Mouse (Mus musculus) midbrain, postnatal 0 days (tissue): ENCODE measurements around the gene Taf12. TPM values are rescaled to one million over a fixed set of nuclear protein-coding genes. Genes with fewer than 3 reads are reported as not detected.
"Not testable (repeated sequence)": the region's sequence is repeated elsewhere in the genome, so short reads cannot be mapped to it uniquely, and the experiment has no call there.

Experiments
- ATAC-seq: fragments of 200-750 bp; cut with Nextera tagmentation; 2 replicates; pipeline ENCODE4 v1.8.0; 2017; ENCODE audit warnings: moderate number of reproducible peaks, mild to moderate bottlenecking, moderate TSS enrichment, moderate library complexity; ENCODE audit not compliant: low FRiP score
- DNase-seq: peaks from one replicate; pipeline ENCODE4 v3.0.0-alpha.2; 2015; ENCODE audit warnings: low spot score
- H3K27ac ChIP-seq: fragments of 300-500 bp; sonication (generic); 2 replicates; pipeline ENCODE4 v1.5.1; 2014; ENCODE audit warnings: low read depth, mild to moderate bottlenecking, low read length, mixed read lengths
- H3K27me3 ChIP-seq: fragments of 300-500 bp; sonication (generic); 2 replicates; pipeline ENCODE4 v1.6.1; 2014; ENCODE audit warnings: low read length, control low read depth, mixed read lengths; ENCODE audit not compliant: insufficient read depth
- H3K36me3 ChIP-seq: fragments of 300-500 bp; sonication (generic); 2 replicates; pipeline ENCODE4 v1.6.1; 2014; ENCODE audit warnings: low read length, control low read depth, mixed read lengths; ENCODE audit not compliant: insufficient read depth
- H3K4me1 ChIP-seq: fragments of 300-500 bp; sonication (generic); 2 replicates; pipeline ENCODE4 v1.6.1; 2014; ENCODE audit warnings: mild to moderate bottlenecking, control low read depth, antibody characterized with exemption, low read length, mixed read lengths; ENCODE audit not compliant: insufficient read depth
- H3K4me2 ChIP-seq: fragments of 300-500 bp; sonication (generic); 2 replicates; pipeline ENCODE4 v1.6.1; 2014; ENCODE audit warnings: low read depth, mild to moderate bottlenecking, low read length, mixed read lengths; ENCODE audit not compliant: poor library complexity, severe bottlenecking
- H3K4me3 ChIP-seq: fragments of 300-500 bp; sonication (generic); 2 replicates; pipeline ENCODE4 v1.5.1; 2014; ENCODE audit warnings: low read depth, mild to moderate bottlenecking, low read length, moderate library complexity
- H3K9ac ChIP-seq: fragments of 300-500 bp; sonication (generic); replicated peaks from 2 replicates; pipeline ENCODE4 v1.6.1; 2014; ENCODE audit warnings: mild to moderate bottlenecking, low read length, moderate library complexity, mixed read lengths; ENCODE audit not compliant: poor library complexity, severe bottlenecking
- H3K9me3 ChIP-seq: fragments of 300-500 bp; sonication (generic); 2 replicates; pipeline ENCODE4 v1.6.1; 2016; ENCODE audit warnings: low read length, control low read depth
- CTCF ChIP-seq: IDR thresholded peaks from 2 replicates; pipeline ENCODE4 v1.5.1; 2016; ENCODE audit warnings: antibody characterized with exemption, mild to moderate bottlenecking
- WGBS: fragments of 180-500 bp; shearing (Covaris S2); extraction: QIAGEN DNeasy Blood & Tissue Kit; methylation state at CpG from one replicate; pipeline ENCODE4 v1.1.7; 2014; 5-methylcytosine and 5-hydroxymethylcytosine counted together
- polyA plus RNA-seq: library from polyadenylated mRNA; unstranded; fragments of >200 nt; fragmentation: Nextera tagmentation; extraction: Ambion mirVana; gene quantifications from 2 replicates; pipeline ENCODE4 v1.2.1, GENCODE M21; 2015
- total RNA-seq: library from RNA; depleted of rRNA; stranded (reverse); fragments of >200 nt; gene quantifications from 2 replicates; pipeline ENCODE4 v1.2.3, GENCODE M21; 2014

Gene Taf12
- total and polyA plus RNA-seq, 2 experiments from 2014 or later: 9.0 to 30.3 TPM

GRCm38 (mm10) chr4:132295696-132296390 is 21.7 kb downstream of the Taf12 start:
- WGBS: 46% methylated on average over 8 of the region's 8 CpGs
- Histone ChIP-seq H3K9ac (no peak overlapping the region), H3K27me3 (no peaks in the 10 kb centered on the region), H3K36me3 (peaks cover 19% of the 10 kb centered on the region), H3K9me3 (no peaks in the 10 kb centered on the region), H3K4me2 (no peak overlapping the region), H3K4me1 (no peaks in the 10 kb centered on the region), H3K27ac (no peak overlapping the region), H3K4me3 (no peak overlapping the region)
- TF ChIP-seq CTCF: peak; percentile 20; the same call in 1 of the 2 replicates
- ATAC-seq (no peak), DNase-seq (no peak)

DNA sequence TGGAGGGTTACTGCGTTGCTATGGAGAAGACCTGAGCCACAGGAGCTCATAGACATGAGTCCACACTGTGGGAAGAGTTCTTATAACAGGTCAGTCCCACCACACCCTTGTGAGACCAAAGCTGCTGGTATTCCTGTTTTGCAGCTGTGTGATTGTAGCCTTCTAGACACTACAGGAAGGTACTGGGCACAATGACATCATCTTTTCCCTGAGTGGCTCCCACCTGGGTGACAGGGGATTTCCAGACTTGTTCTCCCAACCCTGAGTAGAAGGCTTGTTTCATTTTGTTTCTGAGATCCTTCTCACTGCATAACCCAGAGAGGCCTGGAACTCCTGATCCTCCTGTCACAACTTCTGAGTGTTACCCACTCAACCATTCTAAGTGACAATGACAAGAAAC is 25.7 kb downstream of the Taf12 start:
- Histone ChIP-seq H3K4me1 (no peaks in the 10 kb centered on the region), H3K4me3 (no peak overlapping the region), H3K9ac (no peak overlapping the region), H3K4me2 (no peak overlapping the region), H3K27me3 (no peaks in the 10 kb centered on the region), H3K27ac (no peak overlapping the region), H3K36me3 (no peaks in the 10 kb centered on the region), H3K9me3 (no peaks in the 10 kb centered on the region)
- WGBS: 93% methylated on average over 1 of the region's 1 CpGs
- no peak for TF ChIP-seq CTCF
- no peak for DNase-seq
- ATAC-seq: no peak

DNA sequence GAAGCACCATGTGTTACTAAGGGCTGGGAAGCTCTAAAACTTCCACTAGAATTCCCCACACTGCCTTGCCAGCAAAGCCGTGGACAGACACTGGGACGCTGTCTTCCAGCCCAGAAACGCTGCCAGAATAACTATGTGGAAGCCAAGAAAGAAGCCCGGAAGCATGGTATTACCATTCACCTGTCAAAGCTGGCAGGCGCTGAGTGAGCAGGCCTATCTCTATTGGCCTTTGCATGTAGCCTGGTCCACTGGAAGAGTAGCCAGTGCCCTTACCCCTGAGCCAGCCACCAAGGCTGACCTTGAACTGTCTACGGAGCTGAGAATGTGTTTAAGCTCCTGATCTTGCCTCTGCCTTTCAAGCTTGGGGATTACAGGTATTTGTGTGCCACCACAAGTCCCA is 27.3 kb downstream of the Taf12 start:
- no peaks in the 10 kb centered on the region for H3K27me3 ChIP-seq
- no peaks in the 10 kb centered on the region for H3K36me3 ChIP-seq
- H3K4me1 ChIP-seq: no peaks in the 10 kb centered on the region
- 79% methylated on average over 6 of the region's 6 CpGs for WGBS
- no peaks in the 10 kb centered on the region for H3K9me3 ChIP-seq
- H3K4me2 ChIP-seq: no peak overlapping the region
- no peak overlapping the region for H3K27ac ChIP-seq
- DNase-seq (no peak), ATAC-seq (no peak)
- no peak for TF ChIP-seq CTCF
- H3K9ac ChIP-seq: no peak overlapping the region
- no peak overlapping the region for H3K4me3 ChIP-seq

DNA sequence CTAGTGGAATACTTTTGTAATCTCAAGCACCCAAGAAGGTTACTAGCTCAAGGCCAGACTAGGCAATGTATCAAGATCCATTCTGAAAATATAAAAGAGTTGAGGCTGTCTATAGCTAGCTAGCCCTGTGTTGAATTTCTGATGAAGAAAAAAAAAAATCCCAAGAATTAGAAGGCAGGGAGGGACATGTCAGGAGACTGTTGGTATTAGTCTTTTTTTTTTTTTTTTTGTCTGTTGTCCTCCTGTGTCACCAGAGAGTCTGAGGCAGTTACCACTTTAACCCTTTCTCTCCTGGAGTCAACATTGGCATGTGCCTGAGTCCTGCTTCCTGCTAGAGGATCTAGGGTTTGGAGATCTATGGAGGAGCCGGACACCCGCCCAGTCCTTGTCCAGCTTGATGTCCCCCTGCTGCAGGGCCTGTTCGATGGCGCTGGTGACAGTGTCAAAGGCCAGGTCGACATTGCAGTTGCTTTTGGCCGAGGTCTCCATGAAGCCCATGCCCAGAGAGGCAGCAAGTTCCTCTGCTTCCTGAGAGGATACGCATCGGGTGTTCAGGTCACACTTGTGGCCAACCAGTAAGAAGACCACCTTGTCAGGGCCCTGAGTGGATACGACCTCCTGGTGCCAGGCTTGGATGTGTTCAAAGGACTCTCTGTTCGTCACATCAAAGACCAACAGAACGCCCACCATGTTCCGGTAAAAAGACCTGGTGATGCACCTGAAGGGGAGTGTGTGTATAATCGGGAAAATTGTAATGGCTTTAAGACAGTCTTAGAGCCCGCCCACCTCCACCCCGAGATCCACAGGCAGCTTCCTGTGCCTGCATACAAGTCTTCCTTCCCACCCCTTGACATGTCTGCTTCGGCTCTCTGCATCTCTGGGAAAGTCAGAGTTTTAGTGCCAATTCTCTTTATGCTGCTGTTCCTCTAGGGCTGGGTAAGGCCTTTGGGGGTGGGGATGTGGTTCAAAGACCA is 28.1 kb downstream of the Taf12 start:
- Histone ChIP-seq H3K4me2 (peak overlapping the region; percentile 46), H3K27me3 (no peaks in the 10 kb centered on the region), H3K4me1 (no peaks in the 10 kb centered on the region), H3K4me3 (peak overlapping the region; percentile 29), H3K9ac (peak overlapping the region; percentile 25), H3K9me3 (no peaks in the 10 kb centered on the region), H3K36me3 (no peaks in the 10 kb centered on the region), H3K27ac (peak overlapping the region; percentile 14; the same call in 1 of the 2 replicates)
- TF ChIP-seq CTCF: no peak
- 62% methylated on average over 16 of the region's 16 CpGs for WGBS
- DNase-seq (no peak), ATAC-seq (peak; percentile 17; the same call in 1 of the 2 replicates)

- Histone ChIP-seq H3K4me2 (peak within 1 kb of the TSS; percentile 46), H3K36me3 (no peaks in the 10 kb centered on the region), H3K27ac (peak within 1 kb of the TSS; percentile 14; the same call in 1 of the 2 replicates), H3K27me3 (no peaks in the 10 kb centered on the region), H3K9me3 (no peaks in the 10 kb centered on the region), H3K4me1 (no peaks in the 10 kb centered on the region), H3K9ac (peak within 1 kb of the TSS; percentile 25), H3K4me3 (peak within 1 kb of the TSS; percentile 29)
- 1% methylated on average over 31 of the region's 31 CpGs for WGBS
- DNase-seq: peak; percentile 63
- ATAC-seq: peak; percentile 83
- TF ChIP-seq CTCF: peak; percentile 25
These were observed 28.8 kb downstream of the Taf12 start, which contains the start of gene Rab42 for GRCm38 (mm10) chr4:132302939-132303479. TSS of gene Rab42 (minus strand) at chr4:132303385.

- not testable (repeated sequence) for DNase-seq, H3K9me3 ChIP-seq, ATAC-seq, H3K27me3 ChIP-seq, H3K27ac ChIP-seq, H3K4me1 ChIP-seq, H3K36me3 ChIP-seq
- H3K4me2 ChIP-seq: peak overlapping the region; percentile 46
- 53% methylated on average over 6 of the region's 6 CpGs for WGBS
- H3K4me3 ChIP-seq: peak overlapping the region; percentile 29
- H3K9ac ChIP-seq: peak overlapping the region; percentile 25
These were observed 29.3 kb downstream of the Taf12 start for GRCm38 (mm10) chr4:132303484-132303883.
